Mouse (Mus musculus): ENCODE measurements around the gene Taf3.

The Taf3 gene

DNA sequence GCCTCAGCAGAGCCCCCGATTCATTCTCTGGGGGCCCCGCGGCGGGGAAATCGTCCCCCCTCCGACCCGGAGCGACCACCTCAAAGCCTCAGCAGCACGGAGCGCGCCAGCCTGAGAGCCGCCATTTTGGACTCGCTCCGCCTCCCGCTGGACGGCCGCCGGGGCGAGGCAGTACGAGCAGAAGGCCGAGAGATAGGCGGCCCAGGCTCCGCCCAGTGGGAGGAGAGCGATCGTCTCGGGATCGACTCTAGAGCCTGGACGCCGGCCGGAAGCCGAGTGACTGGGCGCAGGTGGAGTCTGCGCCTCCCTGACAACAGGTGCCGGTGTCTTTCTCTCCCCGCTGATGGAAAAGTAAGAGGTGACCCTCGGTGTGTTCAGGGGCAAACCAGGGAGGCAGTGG, at the start of gene Taf3:
Gene Taf3 (minus strand): TSS at position 136 of the 400 bp plus-strand sequence.
- DNase-seq (ENCODE audit: low spot score in 2 of 2), result peak; percentile 88 to 91

DNA sequence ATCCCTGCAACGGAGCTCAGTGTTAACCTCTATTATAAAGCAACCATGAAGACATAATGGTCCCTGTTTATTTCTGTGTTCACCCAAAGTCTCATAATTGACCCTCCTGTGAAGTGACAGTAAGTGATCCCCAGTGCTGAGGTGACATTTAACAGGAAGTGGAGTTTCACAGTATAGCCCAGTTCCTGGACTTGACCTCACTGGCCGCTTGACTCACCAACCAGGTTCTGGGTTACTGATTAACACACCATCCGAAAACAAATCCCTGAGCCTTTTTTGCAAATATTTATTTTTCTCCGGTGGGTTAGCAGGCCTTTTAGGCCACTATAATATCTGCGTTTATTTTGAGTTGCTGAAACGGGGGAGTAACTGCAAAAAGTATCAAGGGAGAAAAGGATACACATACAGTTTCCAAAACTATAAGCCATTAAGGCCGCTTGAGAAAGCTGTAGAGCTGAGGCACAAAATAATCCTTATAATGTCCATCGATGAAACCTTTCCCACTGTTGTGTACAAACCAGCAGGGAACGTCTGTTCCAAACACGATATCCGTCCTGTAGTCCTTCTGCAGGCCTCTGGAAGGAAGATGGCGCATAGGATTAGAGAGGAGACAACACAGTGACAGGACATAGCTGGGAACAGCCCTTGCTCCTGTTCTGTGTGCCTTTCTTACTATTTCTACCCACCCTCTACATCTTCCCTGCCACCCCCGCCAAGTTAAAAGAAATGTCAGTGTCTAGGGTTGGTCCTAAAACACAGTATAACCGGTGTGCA, 46.1 kb upstream of the Taf3 start:
- no peak for DNase-seq (ENCODE audit: low spot score in 2 of 2)

DNA sequence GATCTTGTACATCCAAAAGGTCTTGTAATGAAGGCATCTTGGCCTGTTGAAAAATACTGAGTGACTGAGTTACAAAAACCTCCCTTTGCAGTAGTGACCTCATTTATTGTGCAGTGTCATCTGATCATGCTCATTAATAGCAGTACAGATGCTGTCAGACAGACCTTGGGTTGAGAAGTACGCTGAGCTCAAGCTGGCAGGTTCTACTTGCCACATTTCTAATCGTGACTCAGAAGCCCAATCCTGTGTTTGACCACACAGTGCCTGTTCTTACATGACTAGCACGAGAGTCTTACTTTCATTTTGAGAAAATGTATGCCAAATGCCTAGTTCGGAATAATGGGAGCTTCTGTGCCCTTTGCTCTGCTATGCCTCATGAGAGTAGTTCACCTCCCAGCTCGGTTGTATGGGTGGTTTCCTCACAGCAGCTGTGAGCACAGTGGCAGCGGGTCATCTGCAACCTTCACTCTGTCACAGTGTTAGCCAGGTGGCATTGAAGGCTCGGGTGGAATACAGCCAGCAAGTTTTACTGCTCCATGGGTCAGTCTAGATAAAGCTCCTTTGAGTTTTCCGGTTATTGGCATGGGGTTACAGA, 39.0 kb upstream of the Taf3 start:
- peak in 1 of 2 experiments; percentile 21 for DNase-seq (ENCODE audit: low spot score in 2 of 2)

- DNase-seq (ENCODE audit: low spot score in 2 of 2), result no peak
Observed at GRCm38 (mm10) chr2:10082737-10083136, 34.3 kb upstream of the Taf3 start.

GRCm38 (mm10) chr2:10081453-10082080, 33.2 kb upstream of the Taf3 start:
- no peak for DNase-seq (ENCODE audit: low spot score in 2 of 2)

GRCm38 (mm10) chr2:10080310-10081010, 32.1 kb upstream of the Taf3 start, which contains the start of the genes Atp5c1 and Kin:
Gene Atp5c1, minus strand, starts transcription at chr2:10080510.
Gene Kin, plus strand, starts transcription at chr2:10080593.
- peak; percentile 89 to 96 for DNase-seq (ENCODE audit: low spot score in 2 of 2)

DNA sequence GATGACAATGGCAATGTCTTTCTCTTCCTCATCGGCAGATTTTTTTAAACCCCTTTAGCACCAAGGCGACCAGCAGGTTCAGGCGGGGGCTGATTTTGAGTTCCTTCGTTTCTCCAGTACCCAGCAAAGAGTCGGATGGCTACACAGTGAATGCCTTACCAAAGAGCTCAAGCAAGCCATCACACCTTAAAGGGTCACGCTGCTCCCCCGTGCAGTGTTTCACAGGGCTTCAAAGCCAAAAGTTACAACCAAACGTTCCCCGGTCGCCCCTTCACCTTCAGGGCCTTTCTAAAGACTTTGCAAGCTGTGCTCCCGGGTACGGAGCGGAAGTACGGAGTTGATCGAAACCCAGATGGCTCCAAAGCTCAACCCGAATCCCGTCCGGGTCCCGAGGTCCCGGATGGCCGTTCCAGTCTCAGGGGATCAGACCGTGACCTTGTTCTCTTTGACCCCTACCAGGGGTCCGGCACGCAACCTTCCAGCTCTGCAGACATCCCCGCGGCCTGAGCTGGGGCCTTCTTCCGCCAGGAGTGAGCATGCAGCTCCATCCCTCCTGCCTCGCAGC, 31.4 kb upstream of the Taf3 start:
- DNase-seq (ENCODE audit: low spot score in 2 of 2), result peak in 1 of 2 experiments; percentile 5

- DNase-seq (ENCODE audit: low spot score in 2 of 2), result no peak
Observed at GRCm38 (mm10) chr2:10076675-10077074, 28.3 kb upstream of the Taf3 start.

GRCm38 (mm10) chr2:10074470-10074869, 26.1 kb upstream of the Taf3 start:
- DNase-seq (ENCODE audit: low spot score in 2 of 2), result no peak

- DNase-seq (ENCODE audit: low spot score in 2 of 2), result no peak
Observed at GRCm38 (mm10) chr2:10071751-10072150, 23.4 kb upstream of the Taf3 start.

DNA sequence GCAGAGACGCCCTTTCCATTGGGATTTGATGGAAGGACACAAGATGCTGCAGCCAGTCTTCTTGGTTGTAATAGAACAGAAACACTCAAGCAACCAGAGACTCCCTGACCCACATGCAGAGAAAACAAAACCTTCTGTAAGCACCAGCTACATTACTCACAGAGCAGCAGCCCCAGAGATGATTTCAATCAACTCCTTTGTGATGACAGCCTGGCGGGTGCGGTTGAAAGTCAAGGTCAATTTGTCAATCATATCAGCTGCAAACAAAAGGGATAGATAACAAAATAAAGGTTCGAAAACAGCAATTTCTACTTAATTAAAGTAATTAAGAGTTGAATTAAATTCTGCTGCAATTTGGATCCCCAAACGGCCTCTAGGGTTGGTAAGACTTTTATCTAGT, 10.4 kb upstream of the Taf3 start:
- DNase-seq (ENCODE audit: low spot score in 2 of 2), result no peak

- no peak for DNase-seq (ENCODE audit: low spot score in 2 of 2)
Observed at GRCm38 (mm10) chr2:10051996-10052395, 3.6 kb upstream of the Taf3 start.

DNA sequence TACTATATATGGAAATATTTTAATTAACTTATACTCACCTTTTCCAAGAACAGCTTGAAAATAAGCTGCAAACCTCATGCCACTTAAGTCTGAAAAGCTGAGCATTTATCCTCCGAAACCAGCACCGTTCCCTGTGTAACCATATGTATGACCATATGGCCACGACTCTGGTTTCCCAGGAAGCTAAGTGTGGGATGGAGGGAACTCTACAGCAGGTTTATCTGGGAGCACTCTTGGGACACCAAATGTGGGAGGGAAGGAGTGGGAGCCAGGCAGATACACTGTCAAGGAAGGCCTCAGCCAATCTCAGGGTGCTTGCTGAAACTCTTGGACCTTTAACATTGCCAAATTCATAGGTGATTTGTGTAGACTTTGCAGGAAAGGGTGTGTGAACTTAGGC, 2.5 kb upstream of the Taf3 start:
- DNase-seq (ENCODE audit: low spot score in 2 of 2), result no peak

GRCm38 (mm10) chr2:10049456-10049855, 1.1 kb upstream of the Taf3 start:
- no peak for DNase-seq (ENCODE audit: low spot score in 2 of 2)

DNA sequence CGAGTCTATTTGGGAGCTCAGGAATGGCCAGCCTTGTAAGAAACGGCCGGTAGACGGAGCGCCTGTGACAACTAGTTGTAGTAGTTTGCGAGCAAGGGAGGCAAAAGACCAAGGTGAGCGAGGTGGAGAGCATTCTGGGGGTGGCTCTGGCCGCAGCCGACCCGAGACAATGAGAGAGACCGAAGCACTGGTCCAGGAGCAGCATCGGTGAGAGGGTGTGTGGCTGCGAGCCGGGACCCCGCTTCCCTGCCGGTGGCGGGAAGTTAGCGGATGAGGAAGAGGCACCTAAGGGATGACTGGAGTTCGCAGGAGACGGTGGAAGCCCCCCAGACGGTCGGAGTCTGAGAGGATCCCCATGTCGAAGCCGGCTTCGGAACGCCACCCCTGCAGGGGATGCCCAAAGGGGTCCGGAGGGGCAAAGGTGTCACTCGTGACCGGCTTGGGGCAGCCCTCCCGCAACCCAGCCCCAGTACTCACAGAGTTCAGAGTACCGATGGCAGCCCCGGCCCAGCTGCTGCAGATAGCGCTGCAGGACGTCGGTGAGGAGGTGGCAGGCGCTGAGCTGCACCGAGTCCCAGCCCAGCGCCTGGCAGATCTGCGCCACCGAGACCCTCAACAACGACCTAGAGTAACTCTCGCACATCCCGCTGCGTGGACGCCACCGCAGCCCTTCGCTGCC, 499 bp downstream of the Taf3 start:
- DNase-seq (ENCODE audit: low spot score in 2 of 2), result peak in 1 of 2 experiments; percentile 64

GRCm38 (mm10) chr2:10034976-10035375, 13.4 kb downstream of the Taf3 start:
- no peak for DNase-seq (ENCODE audit: low spot score in 2 of 2)

DNA sequence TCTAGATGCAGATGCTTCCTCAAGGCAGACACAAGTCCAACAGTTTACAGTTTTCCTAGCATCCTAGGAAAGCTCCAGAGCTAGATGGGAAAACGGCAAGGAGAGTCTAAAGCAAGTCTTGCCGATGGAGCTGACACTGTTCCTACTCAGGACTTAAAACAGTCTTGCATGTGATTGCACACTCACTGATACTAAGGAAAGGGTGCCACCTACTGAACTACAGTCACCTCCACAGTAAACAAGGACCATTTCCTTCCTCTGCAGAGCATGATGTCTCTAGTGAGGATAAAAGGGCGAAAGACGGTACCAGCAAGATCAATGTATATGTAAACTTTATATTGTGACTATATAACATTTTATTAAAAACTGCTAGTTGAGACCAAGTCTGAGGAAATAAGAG, 14.7 kb downstream of the Taf3 start:
- no peak for DNase-seq (ENCODE audit: low spot score in 2 of 2)

- DNase-seq (ENCODE audit: low spot score in 2 of 2), result no peak
Observed at GRCm38 (mm10) chr2:10029755-10030154, 18.6 kb downstream of the Taf3 start.

GRCm38 (mm10) chr2:10024264-10024663, 24.1 kb downstream of the Taf3 start:
- DNase-seq (ENCODE audit: low spot score in 2 of 2), result no peak

DNA sequence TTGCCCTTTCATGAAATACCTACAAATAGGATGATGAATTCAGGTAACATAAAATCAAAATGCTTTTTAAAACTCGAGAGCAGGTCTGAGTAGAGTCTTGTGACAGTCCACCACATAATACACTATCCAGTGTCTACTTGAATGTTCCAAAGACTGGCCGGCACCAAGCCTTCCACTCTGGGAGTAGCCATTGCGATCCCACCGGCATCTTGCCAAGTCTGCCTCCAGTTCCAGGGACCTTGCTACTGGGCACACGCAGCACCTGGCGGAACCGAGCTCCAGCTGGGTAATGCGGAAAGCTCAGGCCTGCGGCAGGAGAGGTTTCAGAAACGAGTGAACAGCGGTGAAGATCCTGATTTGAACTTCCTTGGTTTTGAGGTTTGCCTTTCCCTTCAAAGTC, 27.1 kb downstream of the Taf3 start:
- DNase-seq (ENCODE audit: low spot score in 2 of 2), result no peak

GRCm38 (mm10) chr2:10014951-10015635, 33.3 kb downstream of the Taf3 start:
- DNase-seq (ENCODE audit: low spot score in 2 of 2), result no peak

All from urinary bladder, adult 18-20 months (tissue).